Mouse (Mus musculus) thymus, adult 2 months (tissue): Measurements from ENCODE around the gene Plekha6.

Experiments
- CTCF ChIP-seq: fragments of 200-500 bp; IDR thresholded peaks from 2 replicates; pipeline ENCODE4 v1.5.1; 2012; ENCODE audit warnings: mild to moderate bottlenecking, control low read depth, low read length, moderate library complexity, borderline replicate concordance; ENCODE audit not compliant: control insufficient read depth, poor library complexity, insufficient read depth; ENCODE audit errors: extremely low read depth
- POLR2A ChIP-seq: fragments of 200-500 bp; IDR thresholded peaks from 2 replicates; pipeline ENCODE4 v1.6.1; 2012; ENCODE audit warnings: mild to moderate bottlenecking, low read length, control low read depth, moderate library complexity; ENCODE audit not compliant: control insufficient read depth, poor library complexity, insufficient read depth; ENCODE audit errors: extremely low read depth

GRCm38 (mm10) chr1:133152213-133152612 is 11.8 kb upstream of the Plekha6 start:
- no peak for TF ChIP-seq POLR2A
- TF ChIP-seq CTCF, result no peak
